Mouse (Mus musculus): ENCODE results near the gene Hk2.

GRCm38 (mm10) chr6:82705221-82705620 is 69.0 kb downstream of the Hk2 start, which contains the start of gene Pole4:
- no peak for TF ChIP-seq POLR2A (IDR thresholded peaks at IDR 0.05; ENCODE audit: extremely low read depth, insufficient read depth, low read length)
- no peak for TF ChIP-seq CTCF (IDR thresholded peaks at IDR 0.05; ENCODE audit: extremely low read depth, insufficient read depth, low read length)

Data from cortical plate, adult 2 months (tissue).